22 mouse cellular contexts compared by ENCODE assay signal in the genomic region with DNA sequence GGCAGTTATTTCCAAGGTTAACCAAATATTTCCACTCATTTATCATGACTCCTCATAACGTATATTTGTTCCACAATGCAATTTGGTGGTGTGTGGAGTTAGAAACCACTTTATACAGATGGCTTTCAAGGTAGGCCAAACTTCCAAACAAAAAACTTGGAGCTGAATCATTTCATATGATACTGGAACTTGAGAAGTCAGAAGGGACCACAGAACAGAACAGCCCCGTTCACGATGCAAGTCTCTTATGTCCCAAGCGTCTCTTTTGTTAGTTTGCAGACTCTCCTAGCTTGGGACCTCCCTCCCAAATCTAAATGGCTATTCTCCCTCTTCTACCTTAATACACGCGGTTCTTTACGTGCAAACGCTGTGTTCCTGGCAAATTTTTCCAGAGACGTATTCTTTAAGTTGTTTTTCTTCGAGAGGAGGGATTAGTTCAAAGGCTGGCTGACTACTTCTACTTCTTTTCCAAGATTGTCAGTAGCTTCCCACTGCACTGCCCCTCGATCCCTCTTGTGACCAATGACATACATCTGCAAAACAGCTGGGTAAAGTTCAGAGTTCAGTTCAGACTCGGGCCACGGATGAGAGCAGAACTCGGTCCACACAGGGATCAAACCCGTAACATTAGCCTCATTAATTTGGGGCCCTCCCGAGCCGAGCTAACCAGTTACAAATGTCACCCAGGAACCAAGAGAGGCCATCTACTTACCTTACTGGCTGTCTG. TPM values are rescaled to one million over a fixed set of nuclear protein-coding genes. Genes with fewer than 3 reads are reported as not detected.
DNase-seq lines count a peak whose midpoint lies in the region; ATAC-seq lines count a peak whose summit lies in the region.
"Had no signal": no experiment of that assay in that cellular context is flagged by ENCODE, and none has a peak within 500 bp of the region (broad histone marks: within the 10 kb centered on the region; RNA-seq: fewer than 3 reads in every experiment).

No protein-coding gene starts in this region.

- no peaks in the 10 kb centered on the region for H3K27me3 ChIP-seq in heart, embryonic 10.5 days (ENCODE audit: insufficient read depth, poor library complexity, severe bottlenecking)
- H3K27me3 ChIP-seq in heart, embryonic 12.5 days (replicated peaks), result no peaks in the 10 kb centered on the region
- no peaks in the 10 kb centered on the region for H3K27me3 ChIP-seq in neural tube, embryonic 15.5 days (replicated peaks)
- no peaks in the 10 kb centered on the region for H3K27me3 ChIP-seq in limb, embryonic 12.5 days
- H3K27me3 ChIP-seq: heart, embryonic 13.5 days; hindbrain, embryonic 15.5 days; midbrain, embryonic 13.5 days; neural tube, embryonic 12.5 days had no signal

- H3K4me3 ChIP-seq in heart, embryonic 10.5 days, result no peak overlapping the region
- H3K4me3 ChIP-seq in heart, embryonic 12.5 days, result no peak overlapping the region
- H3K4me3 ChIP-seq in neural tube, embryonic 15.5 days (replicated peaks), result no peak overlapping the region
- H3K4me3 ChIP-seq in limb, embryonic 12.5 days (replicated peaks), result peak overlapping the region; percentile 24
- H3K4me3 ChIP-seq: heart, embryonic 13.5 days; hindbrain, embryonic 15.5 days; midbrain, embryonic 13.5 days; neural tube, embryonic 12.5 days had no signal

- H3K9me3 ChIP-seq in heart, embryonic 10.5 days, result no peaks in the 10 kb centered on the region
- no peaks in the 10 kb centered on the region for H3K9me3 ChIP-seq in heart, embryonic 12.5 days (replicated peaks)
- no peaks in the 10 kb centered on the region for H3K9me3 ChIP-seq in neural tube, embryonic 15.5 days (replicated peaks)
- no peaks in the 10 kb centered on the region for H3K9me3 ChIP-seq in limb, embryonic 12.5 days
- H3K9me3 ChIP-seq: heart, embryonic 13.5 days; hindbrain, embryonic 15.5 days; midbrain, embryonic 13.5 days; neural tube, embryonic 12.5 days had no signal

- DNase-seq in heart, embryonic 10.5 days (ENCODE audit: low spot score), result no peak
- DNase-seq in neural tube, embryonic 10.5 days (ENCODE audit: extremely low spot score, low spot score), result peak; percentile 49
- no peak for DNase-seq in adrenal gland, postnatal 36 days
- no peak for DNase-seq in layer of hippocampus, adult 8-10 months (ENCODE audit: low spot score in 2 of 2)
- DNase-seq: cerebellum, adult 8-10 months; forebrain, postnatal 0 days; gastrocnemius, postnatal 14 days; layer of hippocampus, adult 9-11 months; lung, postnatal 36 days had no signal

- H3K4me1 ChIP-seq in heart, embryonic 10.5 days, result peaks cover 36% of the 10 kb centered on the region
- peaks cover 23% of the 10 kb centered on the region for H3K4me1 ChIP-seq in heart, embryonic 12.5 days (replicated peaks)
- H3K4me1 ChIP-seq in neural tube, embryonic 15.5 days, result peaks cover 25% of the 10 kb centered on the region
- peaks cover 60% of the 10 kb centered on the region for H3K4me1 ChIP-seq in limb, embryonic 12.5 days (replicated peaks)

- peak overlapping the region; percentile 57; the same call in 1 of the 2 replicates for H3K27ac ChIP-seq in heart, embryonic 10.5 days
- no peak overlapping the region for H3K27ac ChIP-seq in heart, embryonic 12.5 days (ENCODE audit: poor library complexity, severe bottlenecking)
- no peak overlapping the region; the same call in 1 of the 2 replicates for H3K27ac ChIP-seq in neural tube, embryonic 15.5 days (replicated peaks)
- peak overlapping the region; percentile 93 for H3K27ac ChIP-seq in limb, embryonic 12.5 days
- H3K27ac ChIP-seq: heart, embryonic 13.5 days; hindbrain, embryonic 15.5 days; midbrain, embryonic 13.5 days; neural tube, embryonic 12.5 days had no signal

- no peaks in the 10 kb centered on the region for H3K36me3 ChIP-seq in heart, embryonic 10.5 days
- H3K36me3 ChIP-seq in heart, embryonic 12.5 days, result no peaks in the 10 kb centered on the region
- H3K36me3 ChIP-seq in neural tube, embryonic 15.5 days, result no peaks in the 10 kb centered on the region
- H3K36me3 ChIP-seq in limb, embryonic 12.5 days, result 0 out of 2 replicates have a peak, but pooled peaks cover 5% of the 10 kb centered on the region
- H3K36me3 ChIP-seq: heart, embryonic 13.5 days; hindbrain, embryonic 15.5 days; midbrain, embryonic 13.5 days; neural tube, embryonic 12.5 days had no signal

- no peak overlapping the region for H3K9ac ChIP-seq in heart, embryonic 12.5 days
- no peak overlapping the region for H3K9ac ChIP-seq in neural tube, embryonic 15.5 days (replicated peaks)
- H3K9ac ChIP-seq in limb, embryonic 12.5 days (replicated peaks), result peak overlapping the region; percentile 37
- H3K9ac ChIP-seq: forebrain, postnatal 0 days; heart, embryonic 13.5 days; hindbrain, embryonic 15.5 days; midbrain, embryonic 13.5 days; neural tube, embryonic 12.5 days had no signal

- no peak overlapping the region for H3K4me2 ChIP-seq in heart, embryonic 12.5 days
- H3K4me2 ChIP-seq in neural tube, embryonic 15.5 days, result no peak overlapping the region
- H3K4me2 ChIP-seq in limb, embryonic 12.5 days, result peak overlapping the region; percentile 42
- H3K4me2 ChIP-seq: heart, embryonic 13.5 days; hindbrain, embryonic 15.5 days; midbrain, embryonic 13.5 days; neural tube, embryonic 12.5 days had no signal

- no peak for ATAC-seq in heart, embryonic 12.5 days (ENCODE audit: insufficient number of reproducible peaks, low FRiP score)
- no peak for ATAC-seq in neural tube, embryonic 15.5 days (ENCODE audit: low FRiP score)
- ATAC-seq in limb, embryonic 12.5 days (ENCODE audit: insufficient number of reproducible peaks, insufficient read depth, low FRiP score, low TSS enrichment, low read depth), result no peak; the same call in 1 of the 2 replicates
- ATAC-seq in granulocyte monocyte progenitor cell, adult 5-6 weeks (replicated peaks; ENCODE audit: poor library complexity, severe bottlenecking), result no peak
- ATAC-seq: forebrain, postnatal 0 days; midbrain, embryonic 13.5 days had no signal

- 78% methylated on average over 17 of the region's 17 CpGs for WGBS in heart, embryonic 10.5 days
- WGBS in heart, embryonic 12.5 days, result 80% methylated on average over 17 of the region's 17 CpGs
- WGBS in neural tube, embryonic 15.5 days, result 80% methylated on average over 17 of the region's 17 CpGs
- WGBS in limb, embryonic 12.5 days, result 35% methylated on average over 17 of the region's 17 CpGs

RNA-seq across cellular contexts. Expression of a gene that starts 8.5 kb away (rescaled TPM):
- polyA plus RNA-seq in heart, embryonic 10.5 days (2016; fragmentation: Nextera tagmentation; extraction: Ambion mirVana), result 1.2 and 1.7 TPM in 2 replicates
- 2.9 and 3.1 TPM in 2 replicates for polyA plus RNA-seq in heart, embryonic 12.5 days (2016; fragmentation: Nextera tagmentation; extraction: Ambion mirVana)
- polyA plus RNA-seq in neural tube, embryonic 15.5 days (2015; fragmentation: Nextera tagmentation; extraction: Ambion mirVana), result 0.54 and 0.75 TPM in 2 replicates
- 1.9 TPM in 2 replicates for polyA plus RNA-seq in limb, embryonic 12.5 days (2016; fragmentation: Nextera tagmentation; extraction: Ambion mirVana)
- total RNA-seq in adrenal gland, postnatal 36 days (2021), result 1 to 10 TPM; 1.1 to 1.2 TPM
- total RNA-seq in granulocyte monocyte progenitor cell, adult 5-6 weeks (2014; fragmentation: Nextera tagmentation), result not detected in 2 replicates
- total RNA-seq in granulocyte monocyte progenitor cell, adult 5-6 weeks (2017), result not detected in 2 replicates
- under 1 TPM in 2 of 4 experiments, not detected in 2; 0.13 to 0.16 TPM for total RNA-seq in layer of hippocampus, adult 8-10 months (2022)
- polyA plus RNA-seq: small intestine, adult 2 months; testis, adult 2 months had no signal

RNA-seq across cellular contexts. Expression of a gene that starts 34.2 kb away (rescaled TPM):
- 0.97 and 2.1 TPM in 2 replicates for polyA plus RNA-seq in heart, embryonic 10.5 days (2016; fragmentation: Nextera tagmentation; extraction: Ambion mirVana)
- polyA plus RNA-seq in heart, embryonic 12.5 days (2016; fragmentation: Nextera tagmentation; extraction: Ambion mirVana), result 1.1 and 1.9 TPM in 2 replicates
- 0.11 TPM in 1 of 2 replicates, not detected in the other for polyA plus RNA-seq in neural tube, embryonic 15.5 days (2015; fragmentation: Nextera tagmentation; extraction: Ambion mirVana)
- 0.14 and 0.33 TPM in 2 replicates for polyA plus RNA-seq in limb, embryonic 12.5 days (2016; fragmentation: Nextera tagmentation; extraction: Ambion mirVana)
- total RNA-seq in adrenal gland, postnatal 36 days (2021), result not detected
- total RNA-seq in granulocyte monocyte progenitor cell, adult 5-6 weeks (2014; fragmentation: Nextera tagmentation), result not detected in 2 replicates
- not detected in 2 replicates for total RNA-seq in granulocyte monocyte progenitor cell, adult 5-6 weeks (2017)
- not detected for total RNA-seq in layer of hippocampus, adult 8-10 months (2022)
- total RNA-seq: adrenal gland, adult 18-20 months; forebrain, postnatal 0 days; left cerebral cortex, postnatal 14 days had no signal
- polyA plus RNA-seq: forebrain, postnatal 0 days; hindbrain, embryonic 15.5 days; liver, embryonic 16.5 days; midbrain, embryonic 13.5 days; neural tube, embryonic 12.5 days; small intestine, adult 2 months had no signal

RNA-seq across cellular contexts. Expression of a gene that starts 35.3 kb away (rescaled TPM):
- polyA plus RNA-seq in heart, embryonic 10.5 days (2016; fragmentation: Nextera tagmentation; extraction: Ambion mirVana), result 17.8 and 29.1 TPM in 2 replicates
- polyA plus RNA-seq in heart, embryonic 12.5 days (2016; fragmentation: Nextera tagmentation; extraction: Ambion mirVana), result 5.3 and 6.3 TPM in 2 replicates
- 11.3 and 20.3 TPM in 2 replicates for polyA plus RNA-seq in neural tube, embryonic 15.5 days (2015; fragmentation: Nextera tagmentation; extraction: Ambion mirVana)
- 23.7 and 28.1 TPM in 2 replicates for polyA plus RNA-seq in limb, embryonic 12.5 days (2016; fragmentation: Nextera tagmentation; extraction: Ambion mirVana)
- total RNA-seq in adrenal gland, postnatal 36 days (2021), result under 1 TPM; 0.56 to 0.66 TPM
- not detected in 2 replicates for total RNA-seq in granulocyte monocyte progenitor cell, adult 5-6 weeks (2014; fragmentation: Nextera tagmentation)
- total RNA-seq in granulocyte monocyte progenitor cell, adult 5-6 weeks (2017), result 0.30 and 1.1 TPM in 2 replicates
- 1 to 10 TPM; 1.4 to 2.5 (median 1.9) TPM for total RNA-seq in layer of hippocampus, adult 8-10 months (2022)

Comparison
In these comparisons a context has a peak if more than half of its experiments do, and no peak if none do; other contexts are left out.
1. H3K27ac ChIP-seq: peak in heart, embryonic 10.5 days (single experiment) and limb, embryonic 12.5 days (single experiment); none in heart, embryonic 12.5 days (single experiment) and neural tube, embryonic 15.5 days (single experiment).